Mouse (Mus musculus): ENCODE measurements around the gene Atp10a. TPM values are rescaled to one million over a fixed set of nuclear protein-coding genes. Genes with fewer than 3 reads are reported as not detected.

Gene Atp10a
- 1 to 10 TPM; 4.0 to 4.5 TPM for polyA plus RNA-seq (2017; shearing (Covaris generic))

DNA sequence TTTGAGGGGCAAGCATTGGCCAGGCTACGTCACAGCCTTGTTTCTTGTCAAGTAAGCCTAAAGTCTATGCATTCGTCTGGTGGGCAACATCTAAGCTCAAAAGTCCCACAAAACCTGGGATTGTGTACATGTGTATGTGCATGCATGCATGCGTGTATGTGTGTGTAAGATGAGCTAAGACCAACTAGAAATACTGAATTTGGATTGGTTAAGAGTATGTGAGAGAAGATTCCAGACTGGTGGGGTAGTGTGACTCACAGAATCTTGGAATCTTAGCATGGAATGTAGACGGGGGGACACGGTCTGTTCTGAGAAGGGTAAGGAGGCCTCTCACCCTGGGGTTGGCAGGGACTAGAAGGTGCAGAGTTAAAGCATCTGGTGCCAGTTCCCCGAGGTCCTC lies at the start of gene Atp10a:
Atp10a (plus strand) TSS at position 301 of the 400 bp plus-strand sequence.
- no peak for ATAC-seq

- ATAC-seq: peak; percentile 87
Observed at GRCm38 (mm10) chr7:58618048-58618447, 37.9 kb upstream of the Atp10a start.

- ATAC-seq: peak; percentile 44
Observed at GRCm38 (mm10) chr7:58626305-58627155, 29.4 kb upstream of the Atp10a start.

DNA sequence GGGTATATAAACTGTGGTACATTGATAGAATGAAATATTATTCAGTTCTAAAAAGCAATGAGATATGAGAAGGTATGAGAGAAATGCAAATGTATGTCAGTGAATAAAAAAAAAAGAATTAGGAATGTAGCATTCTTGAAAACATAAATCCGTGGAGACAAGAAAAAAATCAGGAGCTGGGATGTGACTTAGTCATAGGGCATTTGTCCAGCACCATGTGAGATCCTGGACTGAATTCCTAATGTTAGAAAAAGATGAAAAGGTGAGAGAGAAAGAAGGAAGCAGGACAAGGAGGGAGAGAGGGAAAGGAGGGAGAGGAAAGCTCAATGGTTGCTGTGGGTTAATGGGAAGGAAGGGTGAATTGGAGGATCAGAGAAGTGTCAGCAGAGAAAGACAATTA lies 28.6 kb upstream of the Atp10a start:
- no peak for ATAC-seq

GRCm38 (mm10) chr7:58629233-58629632 lies 26.7 kb upstream of the Atp10a start:
- ATAC-seq: no peak

GRCm38 (mm10) chr7:58633683-58634082 lies 22.3 kb upstream of the Atp10a start:
- no peak for ATAC-seq

GRCm38 (mm10) chr7:58639676-58640075 lies 16.3 kb upstream of the Atp10a start:
- no peak for ATAC-seq

DNA sequence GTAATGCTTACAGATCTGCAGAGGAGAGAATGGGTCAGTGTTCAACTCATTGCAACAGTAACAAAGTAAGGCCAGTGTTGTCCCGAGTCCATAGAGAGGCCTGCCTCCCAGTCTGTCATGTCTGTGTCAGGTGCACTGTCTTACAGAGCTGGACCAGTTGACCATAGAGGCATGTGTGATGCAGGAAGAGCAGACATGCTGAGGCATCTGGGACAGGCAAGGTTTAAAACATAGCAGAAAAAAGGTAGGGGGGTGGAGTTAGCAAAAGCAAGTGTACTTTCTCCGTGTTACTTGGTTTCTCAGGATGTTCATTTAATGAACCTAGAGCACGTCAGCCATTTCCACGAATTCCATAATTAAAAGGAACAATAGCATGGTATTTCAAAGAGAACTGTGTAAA lies 15.5 kb upstream of the Atp10a start:
- no peak for ATAC-seq

DNA sequence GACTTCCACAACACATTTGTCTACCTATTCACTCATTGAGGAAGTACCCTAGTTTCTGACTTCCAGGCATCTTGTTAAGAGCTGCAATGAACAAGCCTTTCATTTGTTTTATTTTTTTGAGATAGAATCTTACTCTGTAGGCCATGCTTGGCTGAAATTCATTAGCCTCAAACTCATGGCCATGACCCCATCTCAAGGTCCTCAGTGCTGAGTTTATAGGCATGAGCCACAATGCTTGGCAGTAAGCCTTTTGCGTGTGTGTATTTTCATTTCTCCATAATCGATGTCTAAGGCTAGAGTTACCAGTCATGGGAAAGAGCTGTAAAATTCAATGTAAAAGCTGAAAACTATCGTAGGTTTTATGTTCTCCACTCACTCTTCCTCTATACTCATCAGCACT lies 14.1 kb upstream of the Atp10a start:
- no peak for ATAC-seq

GRCm38 (mm10) chr7:58647404-58647803 lies 8.6 kb upstream of the Atp10a start:
- ATAC-seq: no peak

GRCm38 (mm10) chr7:58657913-58658789 lies 2.2 kb downstream of the Atp10a start:
- peak; percentile 88 for ATAC-seq

- peak; percentile 15 for ATAC-seq
Observed at GRCm38 (mm10) chr7:58658790-58659405, 2.9 kb downstream of the Atp10a start.

GRCm38 (mm10) chr7:58660046-58660445 lies 4.1 kb downstream of the Atp10a start:
- ATAC-seq: no peak

DNA sequence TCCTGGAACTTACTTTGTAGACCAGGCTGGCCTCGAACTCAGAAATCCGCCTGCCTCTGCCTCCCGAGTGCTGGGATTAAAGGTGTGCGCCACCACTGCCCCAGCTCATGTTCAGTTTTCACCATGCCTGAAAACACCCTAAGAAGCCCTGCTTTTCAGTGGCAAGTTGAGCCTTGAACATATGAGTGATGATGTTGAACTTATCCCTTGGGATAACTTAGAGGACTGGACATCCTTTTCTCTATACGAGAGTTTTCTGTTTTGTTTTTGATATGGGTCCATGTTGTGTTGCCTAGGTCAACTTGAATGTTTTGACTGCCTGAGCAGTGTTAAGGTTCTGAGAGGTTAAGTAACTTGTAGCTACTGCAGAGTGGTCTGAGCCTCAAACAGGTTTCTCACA lies 4.7 kb downstream of the Atp10a start:
- no peak for ATAC-seq

GRCm38 (mm10) chr7:58661076-58661475 lies 5.1 kb downstream of the Atp10a start:
- no peak for ATAC-seq

GRCm38 (mm10) chr7:58668617-58669016 lies 12.7 kb downstream of the Atp10a start:
- no peak for ATAC-seq

GRCm38 (mm10) chr7:58676075-58676474 lies 20.1 kb downstream of the Atp10a start:
- no peak for ATAC-seq

DNA sequence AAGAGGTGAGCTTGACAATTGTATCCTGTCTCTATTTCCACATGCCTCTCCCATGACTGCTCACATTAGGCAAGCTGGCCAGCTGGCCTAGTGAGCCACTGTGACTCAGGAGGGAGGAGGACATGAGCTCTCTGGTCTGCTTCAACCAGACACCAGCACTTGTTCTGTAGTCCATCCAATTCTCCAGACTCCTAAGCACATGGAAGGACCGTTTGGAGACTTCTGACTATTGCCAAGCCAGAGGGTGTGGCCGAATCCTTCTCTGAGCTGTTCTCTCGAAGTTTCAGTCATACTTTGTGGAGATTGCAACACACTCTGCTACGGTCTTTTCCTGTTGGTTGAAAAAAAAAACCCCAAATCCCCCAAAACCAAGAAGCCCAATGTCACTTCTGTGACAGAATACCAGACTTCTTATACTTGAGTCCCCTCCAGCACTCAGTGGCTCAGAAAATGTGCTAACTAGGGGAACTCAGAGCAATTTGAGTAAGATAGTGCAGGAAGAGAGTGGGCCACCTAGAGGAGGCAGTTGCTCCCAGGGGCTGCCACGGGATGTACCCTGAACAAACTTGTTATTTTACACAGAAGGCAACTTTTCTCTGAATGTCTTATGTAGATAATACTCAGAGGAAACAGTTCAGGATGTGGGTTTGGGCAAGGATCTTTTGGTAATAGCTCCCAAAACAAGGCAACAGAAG lies 21.3 kb downstream of the Atp10a start:
- ATAC-seq: peak; percentile 81

GRCm38 (mm10) chr7:58685967-58686366 lies 30.0 kb downstream of the Atp10a start:
- peak; percentile 63 for ATAC-seq

DNA sequence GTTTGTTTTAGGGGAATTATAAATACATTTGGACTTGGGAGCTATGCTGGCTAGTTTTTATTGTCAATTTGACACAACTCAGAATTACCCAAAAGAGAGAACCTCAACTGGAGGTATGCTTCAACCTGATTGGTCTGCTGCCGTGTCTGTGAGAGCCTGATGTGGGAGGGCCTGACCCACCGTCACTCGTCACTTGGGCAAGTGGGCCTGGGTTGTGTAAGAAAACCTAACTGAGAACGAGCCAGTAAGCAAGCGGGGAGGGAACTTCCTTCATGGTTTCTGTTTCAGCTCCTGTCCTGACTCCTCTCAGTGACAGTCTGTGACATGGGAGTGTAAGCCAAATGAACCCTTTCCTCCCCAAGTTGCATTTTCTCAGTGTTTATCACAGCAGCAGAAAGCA lies 30.6 kb downstream of the Atp10a start:
- ATAC-seq: peak; percentile 90

- peak; percentile 2 for ATAC-seq
Observed at GRCm38 (mm10) chr7:58686997-58687396, 31.0 kb downstream of the Atp10a start.
